ENCODE assay signal across 8 mouse cellular contexts in the genomic region with DNA sequence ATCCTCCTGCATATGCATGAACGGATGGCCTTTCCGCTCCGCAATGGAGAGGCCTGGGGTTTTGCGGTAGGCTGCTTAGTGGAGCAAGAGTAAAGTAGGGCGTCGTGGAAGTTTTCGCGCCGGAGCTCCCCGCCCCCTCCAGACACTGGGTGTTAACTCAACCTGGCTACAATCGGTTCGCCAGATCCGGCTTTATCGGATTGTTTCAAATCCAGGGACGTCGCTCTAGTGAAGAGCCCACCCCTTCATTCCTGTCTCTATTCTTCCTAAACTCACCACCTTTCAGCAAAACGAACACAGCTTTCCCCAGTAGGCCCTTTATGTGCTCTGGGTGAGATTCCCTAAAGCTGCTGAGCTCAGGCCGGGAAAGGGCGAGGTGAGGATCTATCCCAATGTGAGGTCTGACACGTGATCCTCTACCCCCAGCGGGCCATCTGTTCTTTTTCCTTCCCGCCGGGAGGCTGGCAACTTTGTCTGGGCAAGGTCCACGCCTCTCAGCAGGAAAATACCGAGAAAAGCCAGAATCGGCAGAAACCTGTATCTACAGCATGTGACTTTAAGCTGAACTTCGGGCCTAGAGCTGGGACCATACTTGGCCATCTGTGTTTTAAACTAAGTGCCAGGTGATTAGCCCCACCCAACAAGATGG. TPM values are rescaled to one million over a fixed set of nuclear protein-coding genes. Genes with fewer than 3 reads are reported as not detected.
DNase-seq lines count a peak whose midpoint lies in the region; ATAC-seq and TF ChIP-seq lines count a peak whose summit lies in the region.

No protein-coding gene starts in this region.

- DNase-seq in layer of hippocampus, postnatal 36 days, result peak; percentile 65 to 66
- DNase-seq in layer of hippocampus, postnatal 25 days (ENCODE audit: extremely low spot score in 1 of 2, low spot score in 1 of 2), result no peak
- DNase-seq in heart, postnatal 25 days (ENCODE audit: low spot score), result peak; percentile 75
- DNase-seq in kidney, postnatal 4 days, result peak; percentile 53 to 76
- peak; percentile 56 for DNase-seq in mesoderm, embryonic 11.5 days (ENCODE audit: low read depth, low spot score)
- DNase-seq in stomach, postnatal 0 days (ENCODE audit: low spot score), result peak; percentile 55

- peak overlapping the region; percentile 61 for H3K4me3 ChIP-seq in brown adipose tissue, adult 24 weeks (ENCODE audit: insufficient read depth, low read depth, low read length)
- peak overlapping the region; percentile 43 for H3K4me3 ChIP-seq in forebrain, embryonic 12.5 days (replicated peaks)
- peak overlapping the region; percentile 39 for H3K4me3 ChIP-seq in stomach, postnatal 0 days (ENCODE audit: low read depth, low read length)

- H3K27ac ChIP-seq in brown adipose tissue, adult 24 weeks (replicated peaks; ENCODE audit: low read depth, low read length), result peak overlapping the region; percentile 99
- H3K27ac ChIP-seq in forebrain, embryonic 12.5 days, result 0 out of 2 replicates have a peak overlapping the region, but pooled peaks have one; percentile 46
- peak overlapping the region; percentile 99 for H3K27ac ChIP-seq in stomach, postnatal 0 days (replicated peaks)

- peak overlapping the region; percentile 84 for H3K4me2 ChIP-seq in forebrain, embryonic 12.5 days
- peak overlapping the region; percentile 77 for H3K4me2 ChIP-seq in stomach, postnatal 0 days (replicated peaks; ENCODE audit: low read depth)

- ATAC-seq in forebrain, embryonic 12.5 days (ENCODE audit: low FRiP score), result no peak
- no peak for ATAC-seq in stomach, postnatal 0 days (ENCODE audit: low FRiP score, low TSS enrichment)

- TF ChIP-seq CTCF in stomach, postnatal 0 days (IDR thresholded peaks at IDR 0.05; ENCODE audit: low read depth), result no peak

- TF ChIP-seq EP300 in stomach, postnatal 0 days (optimal IDR thresholded peaks at IDR 0.05), result no peak

- no peaks in the 10 kb centered on the region for H3K9me3 ChIP-seq in forebrain, embryonic 12.5 days
- H3K9me3 ChIP-seq in stomach, postnatal 0 days (ENCODE audit: control insufficient read depth, low read length), result no peaks in the 10 kb centered on the region

- 1% methylated on average over 27 of the region's 27 CpGs for WGBS in forebrain, embryonic 12.5 days
- 5% methylated on average over 27 of the region's 27 CpGs for WGBS in stomach, postnatal 0 days

- H3K9ac ChIP-seq in forebrain, embryonic 12.5 days, result peak overlapping the region; percentile 40; the same call in 1 of the 2 replicates
- peak overlapping the region; percentile 72 for H3K9ac ChIP-seq in stomach, postnatal 0 days (ENCODE audit: low read length)

- H3K36me3 ChIP-seq in forebrain, embryonic 12.5 days (replicated peaks), result no peaks in the 10 kb centered on the region
- no peaks in the 10 kb centered on the region for H3K36me3 ChIP-seq in stomach, postnatal 0 days (ENCODE audit: control insufficient read depth, insufficient read depth, low read length)

- intact Hi-C loops in heart, postnatal 25 days (cut with DNase I), result no loop called here

- H3K27me3 ChIP-seq in forebrain, embryonic 12.5 days, result peaks cover 73% of the 10 kb centered on the region
- no peaks in the 10 kb centered on the region for H3K27me3 ChIP-seq in stomach, postnatal 0 days (ENCODE audit: control insufficient read depth, insufficient read depth, low read length)

- peaks cover 25% of the 10 kb centered on the region for H3K4me1 ChIP-seq in brown adipose tissue, adult 24 weeks (ENCODE audit: control insufficient read depth, insufficient read depth, insufficient read length, low read length)
- peaks cover 36% of the 10 kb centered on the region for H3K4me1 ChIP-seq in forebrain, embryonic 12.5 days
- H3K4me1 ChIP-seq in stomach, postnatal 0 days (replicated peaks; ENCODE audit: control insufficient read depth, insufficient read depth), result peaks cover 5% of the 10 kb centered on the region; the same call in 1 of the 2 replicates

RNA-seq across cellular contexts. Expression of a gene that starts 4.7 kb away (rescaled TPM):
- total RNA-seq in layer of hippocampus, postnatal 36 days (2021), result 100 to 1,000 TPM; 160 to 182 TPM
- 100 to 1,000 TPM; 157 to 184 TPM for total RNA-seq in layer of hippocampus, postnatal 25 days (2021)
- polyA plus RNA-seq in brown adipose tissue, adult 24 weeks (2012; ENCODE audit: insufficient read depth, insufficient read length, missing spikeins), result 61.4 and 63.8 TPM in 2 replicates
- polyA plus RNA-seq in forebrain, embryonic 12.5 days (2016; fragmentation: Nextera tagmentation; extraction: Ambion mirVana), result 1.2 and 1.4 TPM in 2 replicates
- total RNA-seq in heart, postnatal 25 days (2021), result 100 to 1,000 TPM; 101 to 130 TPM
- 11.3 and 17.4 TPM in 2 replicates for polyA plus RNA-seq in stomach, postnatal 0 days (2015; fragmentation: Nextera tagmentation; extraction: Ambion mirVana)

Comparison
In these comparisons a context has a peak if more than half of its experiments do, and no peak if none do; other contexts are left out.
1. DNase-seq: peak in layer of hippocampus, postnatal 36 days (2 of 2), heart, postnatal 25 days (single experiment), kidney, postnatal 4 days (2 of 2), mesoderm, embryonic 11.5 days (single experiment) and stomach, postnatal 0 days (single experiment); none in layer of hippocampus, postnatal 25 days (0 of 2).
2. H3K27ac ChIP-seq: peak in every context shown above with its lines; median percentile 99 in brown adipose tissue, adult 24 weeks; 99 in stomach, postnatal 0 days; 46 in forebrain, embryonic 12.5 days.
3. Peak in every context shown above with its lines, with median percentiles within 50 percentile points of each other: H3K4me3 ChIP-seq.